Mouse (Mus musculus) embryonic facial prominence, embryonic 13.5 days (tissue): ENCODE measurements around the gene Nlrp9a. TPM values are rescaled to one million over a fixed set of nuclear protein-coding genes. Genes with fewer than 3 reads are reported as not detected.
"Not testable (repeated sequence)": the region's sequence is repeated elsewhere in the genome, so short reads cannot be mapped to it uniquely, and the experiment has no call there.

Experiments
- ATAC-seq: fragments of 200-750 bp; cut with Nextera tagmentation; 2 replicates; pipeline ENCODE4 v1.8.0; 2017; ENCODE audit warnings: low read depth; ENCODE audit not compliant: insufficient number of reproducible peaks, insufficient read depth, low FRiP score, low TSS enrichment
- H3K27ac ChIP-seq: fragments of 300-500 bp; sonication (generic); 2 replicates; pipeline ENCODE4 v1.5.1; 2015; ENCODE audit warnings: moderate library complexity, mild to moderate bottlenecking, inconsistent platforms
- H3K27me3 ChIP-seq: fragments of 300-500 bp; sonication (generic); 2 replicates; pipeline ENCODE4 v1.6.1; 2015; ENCODE audit warnings: mild to moderate bottlenecking, inconsistent platforms
- H3K36me3 ChIP-seq: fragments of 300-500 bp; sonication (generic); 2 replicates; pipeline ENCODE4 v1.6.1; 2015; ENCODE audit warnings: mild to moderate bottlenecking, inconsistent platforms
- H3K4me1 ChIP-seq: fragments of 300-500 bp; sonication (generic); 2 replicates; pipeline ENCODE4 v1.6.1; 2015; ENCODE audit warnings: inconsistent platforms
- H3K4me2 ChIP-seq: fragments of 300-500 bp; sonication (generic); 2 replicates; pipeline ENCODE4 v1.6.1; 2015; ENCODE audit warnings: moderate library complexity, mild to moderate bottlenecking, inconsistent platforms
- H3K4me3 ChIP-seq: fragments of 300-500 bp; sonication (generic); 2 replicates; pipeline ENCODE4 v1.5.1; 2015; ENCODE audit warnings: mild to moderate bottlenecking, inconsistent platforms
- H3K9ac ChIP-seq: fragments of 300-500 bp; sonication (generic); 2 replicates; pipeline ENCODE4 v1.6.1; 2015; ENCODE audit warnings: mild to moderate bottlenecking, inconsistent platforms
- H3K9me3 ChIP-seq: fragments of 300-500 bp; sonication (generic); 2 replicates; pipeline ENCODE4 v1.6.1; 2016; ENCODE audit warnings: inconsistent platforms
- WGBS: fragments of 180-500 bp; shearing (Covaris S2); methylation state at CpG from one replicate; pipeline ENCODE4 v1.1.7; 2015; ENCODE audit warnings: mixed read lengths; 5-methylcytosine and 5-hydroxymethylcytosine counted together
- microRNA-seq: library from miRNA; unstranded; fragments of <30 nt; microRNA quantifications from one replicate; pipeline ENCODE4, GENCODE M21; 2016
- polyA plus RNA-seq: library from polyadenylated mRNA; unstranded; fragments of >200 nt; fragmentation: Nextera tagmentation; extraction: Ambion mirVana; gene quantifications from 2 replicates; pipeline ENCODE4 v1.2.1, GENCODE M21; 2015

The Nlrp9a gene
- not detected in 2 replicates for polyA plus RNA-seq

DNA sequence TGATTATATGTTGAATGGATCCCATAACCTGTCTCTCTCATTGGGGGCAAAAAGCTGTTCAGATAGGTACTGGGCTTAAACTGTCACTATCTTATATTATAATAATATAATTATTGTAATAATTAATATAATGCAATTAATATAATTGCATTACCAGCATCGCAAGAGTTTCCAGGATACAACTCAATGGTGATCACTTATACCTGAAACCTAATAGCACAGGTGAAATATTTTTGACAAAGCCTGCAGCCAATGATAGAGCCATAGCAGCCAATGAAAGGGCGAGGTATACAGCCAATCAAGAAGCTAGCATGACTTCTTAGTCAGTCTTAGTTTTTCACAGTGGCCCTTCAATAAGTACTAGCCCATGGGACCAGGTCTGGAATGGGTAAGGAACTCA is at the start of gene Nlrp9a:
Gene Nlrp9a (plus strand): TSS at position 301 of the 400 bp plus-strand sequence.
- not testable (repeated sequence) for H3K4me1 ChIP-seq, H3K27me3 ChIP-seq, ATAC-seq, H3K4me2 ChIP-seq, H3K9me3 ChIP-seq, H3K36me3 ChIP-seq, H3K9ac ChIP-seq, H3K27ac ChIP-seq, H3K4me3 ChIP-seq
- 72% methylated on average over 2 of the region's 2 CpGs for WGBS

DNA sequence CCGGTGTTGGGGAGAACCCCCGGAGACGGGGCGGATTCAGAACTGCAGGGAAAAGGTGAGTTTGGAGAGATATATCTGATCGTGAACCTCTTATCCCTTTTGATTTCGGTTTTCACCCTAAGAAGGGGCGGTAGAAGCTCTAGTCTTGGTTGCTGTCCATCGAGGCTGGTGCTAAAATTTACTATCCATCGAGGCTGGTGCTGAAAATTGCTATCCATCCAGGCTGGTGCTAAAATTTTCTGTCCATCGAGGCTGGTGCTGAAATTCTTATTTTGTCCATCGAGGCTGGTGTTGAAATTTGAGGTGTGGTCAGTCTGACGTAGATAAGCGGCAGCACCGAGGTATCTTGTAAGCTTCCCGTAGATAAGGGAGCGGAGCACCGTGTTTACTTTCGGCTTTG is 45.3 kb upstream of the Nlrp9a start:
- not testable (repeated sequence) for H3K9me3 ChIP-seq, H3K4me1 ChIP-seq, H3K4me2 ChIP-seq, ATAC-seq, H3K36me3 ChIP-seq, H3K27ac ChIP-seq, H3K27me3 ChIP-seq, H3K4me3 ChIP-seq, H3K9ac ChIP-seq
- 78% methylated on average over 18 of the region's 18 CpGs for WGBS

DNA sequence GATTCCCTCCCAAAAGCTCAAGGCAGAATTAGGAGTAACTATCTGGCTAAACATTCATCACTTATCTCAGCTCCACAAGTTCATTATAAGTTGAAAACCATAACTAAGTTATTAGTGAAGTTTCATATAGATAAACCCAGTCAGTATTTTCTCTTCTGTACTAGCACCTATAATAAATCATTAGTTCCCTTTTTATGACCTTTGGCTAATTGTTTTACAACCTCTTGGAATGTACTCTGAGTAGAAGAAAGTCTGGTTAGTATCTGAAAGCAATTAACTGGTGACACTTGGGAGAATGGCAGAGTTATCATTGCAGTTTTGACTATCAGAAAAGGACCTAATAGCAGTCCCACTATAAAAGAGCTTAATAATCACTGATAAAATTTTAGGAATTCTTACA is 54.3 kb downstream of the Nlrp9a start:
- no peaks in the 10 kb centered on the region for H3K27me3 ChIP-seq
- H3K36me3 ChIP-seq: no peaks in the 10 kb centered on the region
- H3K27ac ChIP-seq: no peak overlapping the region
- no peak overlapping the region for H3K4me2 ChIP-seq
- peaks cover 3% of the 10 kb centered on the region; the same call in 1 of the 2 replicates for H3K9me3 ChIP-seq
- ATAC-seq: no peak
- H3K9ac ChIP-seq: no peak overlapping the region
- no peak overlapping the region for H3K4me3 ChIP-seq
- H3K4me1 ChIP-seq: no peaks in the 10 kb centered on the region

DNA sequence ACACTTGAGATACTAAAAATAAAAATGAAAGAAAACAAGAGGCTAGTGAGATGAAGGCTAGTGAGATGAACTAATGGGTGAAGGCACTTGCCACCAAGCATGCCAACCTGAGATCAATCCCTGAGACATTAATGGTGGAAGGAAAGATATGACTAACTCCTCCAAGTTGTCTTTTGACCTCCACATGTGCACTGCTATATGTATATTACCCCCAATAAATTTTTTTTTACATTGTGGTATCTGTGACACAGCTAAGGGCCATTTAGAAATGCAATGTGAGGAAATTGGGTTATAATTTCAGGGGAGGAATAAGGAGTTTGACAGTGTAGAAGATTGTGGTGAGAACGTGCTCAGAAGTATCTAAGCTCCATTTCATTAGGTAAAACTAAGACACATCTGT is 55.0 kb downstream of the Nlrp9a start:
- ATAC-seq: no peak
- no peak overlapping the region for H3K4me3 ChIP-seq
- WGBS: 74% methylated on average over 1 of the region's 1 CpGs
- no peaks in the 10 kb centered on the region for H3K4me1 ChIP-seq
- H3K36me3 ChIP-seq: no peaks in the 10 kb centered on the region
- H3K27ac ChIP-seq: no peak overlapping the region
- H3K9ac ChIP-seq: no peak overlapping the region
- no peak overlapping the region for H3K4me2 ChIP-seq
- H3K27me3 ChIP-seq: no peaks in the 10 kb centered on the region
- H3K9me3 ChIP-seq: peaks cover 3% of the 10 kb centered on the region; the same call in 1 of the 2 replicates

DNA sequence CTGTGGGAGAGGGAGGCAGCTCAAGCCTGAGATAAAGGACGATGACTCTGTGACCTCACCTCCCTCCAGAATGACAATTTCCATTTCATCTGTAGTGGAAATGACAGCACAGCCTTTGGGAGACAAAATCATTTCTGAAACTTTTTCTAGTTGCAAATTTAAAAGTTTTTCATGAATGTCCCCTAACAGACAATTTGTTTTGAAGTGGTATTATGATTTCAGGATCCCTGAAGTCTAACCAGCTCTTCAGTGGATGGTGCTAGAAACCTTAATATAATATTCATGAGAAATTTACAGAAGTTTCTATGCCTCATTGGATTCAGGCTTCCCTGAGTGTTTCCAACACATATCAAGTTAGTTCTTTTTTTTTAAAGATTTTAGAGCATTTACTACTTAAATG is 83.5 kb downstream of the Nlrp9a start, which contains the start of gene Vmn1r185:
Gene Vmn1r185 (minus strand): TSS at position 101 of the 400 bp plus-strand sequence.
- H3K36me3 ChIP-seq, ATAC-seq, H3K9me3 ChIP-seq, H3K27me3 ChIP-seq, H3K4me3 ChIP-seq, H3K4me2 ChIP-seq, H3K9ac ChIP-seq, H3K4me1 ChIP-seq, H3K27ac ChIP-seq: not testable (repeated sequence)
- WGBS: 62% methylated on average over 1 of the region's 1 CpGs

Small RNA genes lying within 50 kb of the gene (microRNA-seq; reads per million reads assigned to microRNA genes)
- gene Gm25947: not detected

Other genes starting within 250 kb of the Nlrp9a start
- gene Cyp2a4, start 227.9 kb upstream of the Nlrp9a start, polyA plus RNA-seq: not detected in 2 replicates
- not detected in 2 replicates for gene Nlrp9c, start 131.3 kb upstream of the Nlrp9a start, polyA plus RNA-seq
- not detected in 2 replicates for gene Nlrp4a, start 99.9 kb upstream of the Nlrp9a start, polyA plus RNA-seq
- not detected in 2 replicates for gene Vmn1r185, start 83.4 kb downstream of the Nlrp9a start, polyA plus RNA-seq
- gene Cyp2b23, start 151.4 kb downstream of the Nlrp9a start, polyA plus RNA-seq: not detected in 2 replicates
- 0.10 TPM in 1 of 2 replicates, not detected in the other for gene Cyp2b19, start 222.1 kb downstream of the Nlrp9a start, polyA plus RNA-seq